Mouse (Mus musculus) MN1 (cell line): ENCODE results near the gene Gbp8.
"Not testable (repeated sequence)": the region's sequence is repeated elsewhere in the genome, so short reads cannot be mapped to it uniquely, and the experiment has no call there.

Experiments used
- DNase-seq: peaks from one replicate; pipeline ENCODE4 v3.0.0-alpha.2; 2016; ENCODE audit warnings: low spot score

Gene Gbp8

DNA sequence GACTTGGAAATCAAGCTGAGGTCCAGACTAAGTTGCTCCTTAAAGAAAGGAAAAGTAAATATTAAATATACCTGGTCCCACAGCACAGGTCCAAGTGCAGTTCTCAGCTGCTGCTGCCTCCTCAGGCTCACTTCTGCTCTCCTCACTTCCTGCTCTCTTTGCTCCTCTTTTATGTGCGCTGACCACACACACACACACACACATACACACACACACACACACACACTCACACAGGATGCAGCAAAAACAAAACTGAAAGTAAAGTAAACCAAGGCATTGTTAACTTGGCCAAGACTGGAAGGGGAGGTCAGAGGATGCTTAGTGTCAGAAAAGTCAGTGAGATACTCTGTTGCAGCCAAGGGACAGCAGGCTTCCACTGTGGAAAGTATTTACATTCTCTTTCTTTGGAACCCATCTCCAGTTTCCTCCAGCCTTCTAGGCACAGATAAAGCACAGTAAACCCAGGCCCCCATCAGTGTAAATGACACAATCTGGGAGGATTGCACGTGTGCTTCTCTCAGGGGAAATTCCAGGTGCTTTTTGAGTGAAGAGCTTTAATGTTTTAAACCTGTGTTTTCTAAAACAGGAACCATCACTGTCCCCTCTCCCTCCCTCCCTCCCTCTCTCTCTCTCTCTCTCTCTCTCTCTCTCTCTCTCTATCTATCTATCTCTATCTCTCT lies at the start of gene Gbp8, which contains the start of the genes Gbp9 and Gbp4:
TSS of gene Gbp8 (minus strand) at position 132 of the 680 bp plus-strand sequence.
TSS of gene Gbp9 (minus strand) at position 131 of the 680 bp plus-strand sequence.
TSS of gene Gbp4 (minus strand) at position 178 of the 680 bp plus-strand sequence.
- not testable (repeated sequence) for DNase-seq

DNA sequence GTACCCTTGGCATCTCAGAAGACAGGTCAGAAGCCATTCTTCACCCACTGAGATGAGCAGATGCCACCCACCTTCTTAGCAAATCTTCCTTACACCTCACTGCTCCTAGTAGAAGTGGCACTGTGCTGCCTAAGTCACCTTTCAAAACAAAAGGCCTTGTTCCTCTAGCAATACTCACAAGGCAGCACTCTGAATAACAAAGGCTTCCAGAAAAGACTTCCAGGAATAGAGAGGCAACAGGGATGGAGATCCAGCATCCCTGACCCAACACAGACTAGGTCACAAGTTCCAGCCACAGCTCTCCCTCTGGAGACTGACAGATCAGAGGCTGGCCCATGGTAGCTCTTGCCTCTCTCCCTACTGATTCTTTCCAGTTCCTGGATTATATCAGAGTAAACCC lies 42.1 kb upstream of the Gbp8 start:
- no peak for DNase-seq

DNA sequence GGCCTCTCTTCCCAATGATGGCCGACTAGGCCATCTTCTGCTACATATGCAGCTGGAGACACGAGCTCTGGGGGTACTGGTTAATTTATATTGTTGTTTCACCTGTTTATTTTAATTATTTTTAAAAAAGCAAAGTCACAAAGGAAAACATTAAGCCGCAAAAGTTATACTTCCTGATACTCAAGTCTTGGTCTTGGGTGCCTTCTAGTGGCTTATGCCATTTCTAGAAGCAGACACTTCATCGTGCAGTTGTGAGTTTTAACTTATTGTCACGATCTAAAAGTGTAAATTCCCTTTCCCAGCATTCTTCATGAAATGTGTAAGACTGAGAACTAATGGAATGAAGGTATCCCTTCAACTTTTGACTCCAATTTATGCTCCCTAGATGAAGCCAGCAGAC lies 17.2 kb upstream of the Gbp8 start:
- no peak for DNase-seq

DNA sequence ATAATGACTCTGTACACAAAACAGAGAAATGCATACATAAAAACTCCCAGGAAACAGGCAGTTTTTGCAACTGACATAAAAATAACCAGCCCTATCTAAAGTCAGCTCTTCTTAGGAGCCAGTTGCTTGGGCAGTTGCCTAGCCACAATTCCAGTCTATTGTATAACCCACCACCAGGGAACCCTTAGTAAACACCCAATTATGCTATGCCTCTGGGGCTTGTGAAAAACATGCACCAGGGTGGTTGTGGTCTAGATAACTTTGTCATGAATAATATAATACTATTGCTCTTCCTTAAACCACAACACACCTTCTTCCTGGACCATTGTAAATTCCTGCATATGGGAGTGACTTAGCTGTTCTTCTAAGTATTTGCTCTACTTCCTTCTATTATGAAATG lies 14.7 kb upstream of the Gbp8 start:
- no peak for DNase-seq

DNA sequence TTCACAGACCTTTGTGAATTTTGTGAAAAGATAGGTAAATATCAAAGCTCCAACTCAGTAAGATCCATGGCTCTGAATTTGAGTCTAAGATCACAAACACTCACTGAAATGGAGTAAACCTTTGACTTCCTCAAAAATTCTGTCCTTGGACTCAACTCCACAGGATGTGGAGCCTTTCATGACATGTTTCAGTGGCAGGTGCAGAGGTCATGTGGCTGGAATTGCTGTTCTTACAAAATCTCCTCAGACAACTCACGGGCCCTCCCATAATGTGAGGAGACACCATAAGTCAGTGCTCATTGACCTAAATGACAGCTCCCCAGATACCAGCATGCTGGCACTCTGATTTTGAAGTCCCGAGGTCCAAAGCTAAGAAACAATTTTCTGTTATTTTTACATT lies 8.7 kb upstream of the Gbp8 start:
- not testable (repeated sequence) for DNase-seq

DNA sequence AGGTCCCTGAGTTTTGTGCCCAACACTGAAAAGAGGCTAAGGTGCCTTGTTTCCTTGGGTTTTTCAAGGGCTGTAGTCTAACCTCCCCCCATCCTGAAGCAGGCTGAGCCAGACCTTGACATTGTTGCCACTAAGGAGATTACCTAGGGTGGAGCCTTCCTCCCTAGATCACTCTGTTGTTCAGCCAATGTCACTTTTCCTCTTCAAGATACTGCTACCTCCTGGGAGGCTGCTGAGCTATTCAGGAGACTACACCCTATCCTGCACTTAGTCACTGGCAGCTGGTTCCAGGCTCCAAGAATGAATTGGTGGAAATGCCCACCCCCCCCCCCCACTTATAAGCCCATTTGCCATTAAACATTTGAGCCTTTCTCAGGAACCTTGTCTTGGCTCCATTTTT lies 7.1 kb upstream of the Gbp8 start:
- no peak for DNase-seq

DNA sequence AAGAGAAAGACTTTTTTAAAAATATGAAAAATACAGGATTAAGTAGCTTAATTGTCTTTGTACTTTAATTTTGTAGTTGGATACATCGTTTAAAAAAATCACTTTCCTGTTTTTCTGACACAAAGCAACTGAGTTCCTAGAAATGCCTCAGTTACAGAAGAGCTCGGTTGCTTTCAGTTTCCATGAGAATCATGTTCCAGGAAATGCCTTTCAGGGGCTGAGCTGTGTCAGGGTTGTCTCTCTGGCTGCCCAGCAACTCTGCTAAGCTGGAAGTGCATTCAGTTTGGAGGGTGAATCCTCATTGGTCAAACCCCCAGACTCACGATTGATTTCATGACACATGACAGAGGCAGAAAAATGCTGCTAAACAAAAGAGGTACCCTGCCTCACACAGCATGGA lies 6.4 kb upstream of the Gbp8 start:
- DNase-seq = not testable (repeated sequence)

DNA sequence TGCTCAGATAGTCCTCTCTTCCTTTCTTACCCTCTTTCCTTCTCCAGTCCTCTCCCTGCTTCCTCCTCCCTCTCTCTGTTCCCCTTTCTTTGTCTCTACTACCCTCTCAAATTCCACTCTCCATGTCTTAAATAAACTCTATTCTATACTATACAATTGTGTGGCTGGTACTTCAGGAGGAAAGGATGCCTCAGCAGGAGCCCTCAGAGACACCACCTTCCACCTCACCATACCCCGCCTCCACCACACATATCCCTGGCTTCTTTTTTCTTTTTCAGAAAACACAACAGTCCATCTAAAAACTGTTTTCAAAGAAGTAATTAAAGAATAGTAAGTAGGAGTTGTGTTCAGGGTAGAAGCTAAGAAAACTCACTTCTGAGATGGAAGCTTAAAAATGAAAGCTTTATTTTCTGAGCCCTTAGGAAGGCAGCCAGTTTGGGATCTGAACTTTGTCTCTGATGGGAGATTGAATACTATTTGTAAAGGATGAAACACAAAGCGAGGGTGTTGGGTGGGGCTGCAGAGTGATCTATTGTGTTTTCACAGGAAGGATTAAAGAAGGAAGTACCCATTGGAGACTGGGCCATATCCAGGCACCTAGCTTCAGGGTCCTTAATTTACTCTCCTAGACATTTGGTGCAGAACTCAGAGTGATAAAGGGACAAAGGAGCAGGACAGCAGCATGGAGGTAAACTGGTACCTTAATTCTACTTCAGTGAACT lies 910 bp upstream of the Gbp8 start:
- DNase-seq = not testable (repeated sequence)

DNA sequence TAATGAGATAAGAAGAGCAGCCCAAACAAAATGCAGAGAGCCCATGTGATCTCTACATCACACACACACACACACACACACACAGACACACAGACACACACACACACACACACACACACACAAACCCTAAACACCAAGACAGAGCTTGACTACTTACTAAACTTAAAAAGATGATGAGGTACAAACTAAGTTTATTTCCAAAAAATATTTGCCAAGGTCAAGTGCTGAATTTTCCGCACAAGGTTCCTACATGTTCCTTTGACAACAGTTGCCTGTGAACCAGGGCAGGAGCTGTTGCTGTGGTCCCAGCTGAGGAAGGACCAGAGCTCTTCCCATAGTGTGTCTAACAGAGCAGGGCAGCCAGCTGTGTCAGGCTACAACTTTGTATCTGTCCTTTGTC lies 434 bp downstream of the Gbp8 start:
- DNase-seq = no peak

DNA sequence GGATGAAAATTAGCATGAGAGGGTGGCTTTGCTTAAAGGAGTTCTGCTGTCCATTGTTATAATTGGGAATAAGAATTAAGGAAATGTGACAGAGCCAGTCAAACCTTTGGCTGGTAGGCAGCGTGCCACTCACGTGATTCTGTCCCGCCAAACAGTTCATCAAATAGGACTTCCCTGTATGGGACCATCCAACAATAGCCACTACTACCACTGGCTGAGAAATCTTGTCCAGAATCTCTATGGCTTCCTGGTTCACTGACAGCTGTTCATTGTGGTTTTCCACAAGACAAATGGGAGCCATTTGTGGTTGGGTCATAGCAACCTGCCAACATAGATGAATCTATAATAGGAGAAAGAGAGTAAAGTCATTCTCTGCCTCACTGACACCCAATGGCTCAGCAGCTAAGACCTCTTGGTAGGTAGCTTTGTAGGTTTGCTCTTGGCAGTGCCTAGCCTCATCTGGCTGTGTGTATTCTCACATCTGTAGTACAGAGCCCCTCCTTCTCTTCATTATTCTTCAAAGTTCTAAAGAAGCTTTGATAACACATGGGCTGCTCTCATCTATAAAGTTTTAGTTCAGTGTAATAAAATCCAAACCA lies 2.5 kb downstream of the Gbp8 start:
- DNase-seq = not testable (repeated sequence)

DNA sequence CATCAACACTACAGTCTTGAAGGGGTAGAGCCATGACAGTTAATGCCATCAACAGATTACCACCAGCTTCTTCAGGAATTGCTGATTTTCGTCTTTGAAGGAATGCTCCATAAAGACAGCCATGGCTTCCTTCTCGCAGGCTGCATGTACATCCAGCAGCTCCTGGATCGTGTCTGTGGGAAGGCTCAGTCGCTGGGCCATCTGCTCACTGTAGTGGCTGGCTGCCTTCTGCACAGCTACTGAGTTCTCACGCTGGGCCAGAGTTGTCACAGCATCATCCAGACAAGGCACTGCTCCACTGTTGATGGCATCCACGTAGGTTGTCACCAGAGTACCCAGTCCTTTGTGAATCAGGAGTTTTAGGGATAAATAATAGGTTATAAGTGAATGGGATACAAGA lies 17.6 kb downstream of the Gbp8 start:
- not testable (repeated sequence) for DNase-seq

DNA sequence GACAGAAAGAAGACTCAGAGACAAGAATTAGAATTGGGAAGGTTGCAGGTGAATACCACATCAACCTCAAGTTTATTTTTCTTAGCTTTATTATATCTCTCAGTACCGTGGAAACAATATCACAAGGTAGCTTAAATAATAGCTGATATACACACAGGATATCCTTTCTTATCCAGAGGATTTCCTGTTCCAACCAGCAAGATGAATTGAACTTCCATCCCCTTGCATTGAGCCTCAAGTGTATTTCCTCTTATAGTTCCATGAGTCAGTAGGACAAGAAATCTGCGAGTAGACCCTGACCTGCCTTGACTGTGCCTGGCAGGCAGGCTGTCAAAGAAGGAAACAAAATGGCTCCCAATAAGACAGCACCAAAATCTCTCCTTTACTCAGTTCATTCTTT lies 23.6 kb downstream of the Gbp8 start:
- DNase-seq = no peak

DNA sequence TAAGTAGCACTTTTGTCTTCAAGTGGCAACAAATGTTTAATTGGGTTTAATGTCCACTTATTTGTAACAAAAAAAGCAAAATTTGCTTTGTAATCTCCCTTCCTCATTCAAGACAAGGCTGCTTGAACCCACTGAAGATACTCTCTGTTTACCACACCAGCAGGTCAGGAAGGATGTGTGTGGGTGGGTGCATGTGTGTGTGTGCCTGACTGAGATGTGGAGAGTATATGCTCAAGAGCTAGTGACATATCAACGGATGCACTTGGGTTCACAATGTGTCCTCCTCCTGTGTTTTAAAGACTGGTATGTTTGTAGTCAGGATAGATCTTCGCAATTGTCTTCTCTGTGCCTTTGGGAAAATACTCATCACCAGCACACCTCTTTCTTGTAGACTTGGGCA lies 24.6 kb downstream of the Gbp8 start:
- DNase-seq = no peak

DNA sequence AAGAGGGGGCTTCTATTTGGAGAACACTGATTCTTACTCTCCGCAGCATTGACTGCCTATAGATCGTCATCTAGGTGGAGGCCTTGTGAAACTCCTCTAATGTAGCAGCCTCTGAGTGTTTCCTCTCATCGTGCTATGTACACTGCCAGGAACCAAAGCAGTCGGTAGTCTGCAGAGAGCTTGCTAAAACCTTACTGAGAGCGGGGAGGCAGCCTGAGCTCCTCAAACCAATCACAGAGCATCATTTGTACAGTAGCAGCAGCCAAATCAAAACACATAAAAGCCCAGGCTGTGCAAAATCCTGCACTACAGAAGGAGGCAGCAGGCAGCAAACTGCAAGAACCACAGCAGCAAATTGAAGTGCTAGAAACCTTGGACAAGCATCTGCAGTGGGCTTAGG lies 25.7 kb downstream of the Gbp8 start:
- DNase-seq = no peak

DNA sequence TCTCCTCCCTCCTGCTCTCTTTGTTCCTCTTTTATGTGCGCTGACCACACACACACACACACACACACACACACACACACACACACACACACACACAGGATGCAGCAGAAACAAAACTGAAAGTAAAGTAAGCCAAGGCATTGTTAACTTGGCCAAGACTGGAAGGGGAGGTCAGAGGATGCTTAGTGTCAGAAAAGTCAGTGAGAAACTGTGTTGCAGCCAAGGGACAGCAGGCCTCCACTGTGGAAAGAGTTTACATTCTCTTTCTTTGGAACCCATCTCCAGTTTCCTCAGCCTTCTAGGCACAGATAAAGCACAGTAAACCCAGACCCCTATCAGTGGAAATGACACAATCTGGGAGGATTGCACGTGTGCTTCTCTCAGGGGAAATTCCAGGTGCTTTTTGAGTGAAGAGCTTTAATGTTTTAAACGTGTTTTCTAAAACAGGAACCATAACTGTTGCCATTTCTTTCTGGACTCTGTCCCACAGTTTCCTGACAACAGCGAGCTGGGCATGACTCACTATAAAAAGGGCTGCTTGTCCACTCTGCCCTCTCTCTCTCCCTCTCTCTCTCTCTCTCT lies 29.0 kb downstream of the Gbp8 start:
- not testable (repeated sequence) for DNase-seq

DNA sequence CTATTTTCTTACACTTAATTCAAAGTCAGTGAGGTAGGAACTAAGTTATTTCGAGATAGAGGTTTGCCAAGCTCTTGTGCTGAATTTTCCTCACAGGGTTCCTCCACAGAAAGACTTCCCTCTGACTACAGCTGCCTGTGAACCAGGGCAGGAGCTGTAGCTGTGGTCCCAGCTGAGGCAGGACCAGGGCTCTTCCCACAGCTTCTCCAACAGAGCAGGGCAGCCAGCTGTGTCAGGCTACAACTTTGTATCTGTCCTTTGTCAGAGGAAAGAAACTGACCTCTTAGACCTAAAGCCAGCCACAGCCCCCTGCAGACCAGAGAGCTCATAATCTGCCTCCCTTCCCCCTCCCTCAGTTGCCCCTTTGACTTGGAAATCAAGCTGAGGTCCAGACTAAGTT lies 29.6 kb downstream of the Gbp8 start:
- DNase-seq = not testable (repeated sequence)

DNA sequence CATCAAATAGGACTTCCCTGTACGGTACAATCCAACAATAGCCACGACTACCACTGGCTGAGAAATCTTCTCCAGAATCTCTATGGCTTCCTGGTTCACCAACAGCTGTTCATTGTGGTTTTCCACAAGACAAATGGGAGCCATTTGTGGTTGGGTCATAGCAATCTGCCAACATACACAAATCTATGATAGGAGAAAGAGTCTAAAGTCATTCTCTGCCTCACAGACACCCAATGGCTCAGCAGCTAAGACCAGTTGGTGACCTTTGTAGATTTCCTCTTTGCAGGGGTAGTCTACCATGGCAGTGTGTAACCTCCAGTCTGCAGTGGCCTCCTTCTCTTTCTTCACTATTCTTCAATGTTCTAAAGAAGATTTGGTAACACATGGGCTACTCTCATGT lies 33.7 kb downstream of the Gbp8 start:
- DNase-seq = not testable (repeated sequence)

DNA sequence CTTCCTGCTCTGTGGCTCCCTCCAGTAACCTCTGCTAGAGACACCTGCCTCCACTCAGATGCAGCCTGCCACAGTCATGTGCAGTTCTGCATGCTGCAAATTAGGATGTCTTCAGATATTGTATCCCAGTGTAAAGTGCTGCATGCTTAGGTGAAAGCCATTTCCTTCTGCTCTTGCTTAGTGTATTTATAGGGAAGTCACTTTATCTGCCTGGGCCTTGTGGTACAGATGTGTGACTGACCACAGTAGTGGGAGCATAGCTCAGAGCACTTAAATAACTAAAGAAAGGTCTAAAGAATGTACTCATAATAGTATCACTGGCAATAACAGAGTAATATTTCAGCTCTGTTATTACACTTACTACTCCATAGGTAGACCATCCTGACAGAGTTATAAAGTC lies 57.4 kb downstream of the Gbp8 start:
- DNase-seq = no peak

DNA sequence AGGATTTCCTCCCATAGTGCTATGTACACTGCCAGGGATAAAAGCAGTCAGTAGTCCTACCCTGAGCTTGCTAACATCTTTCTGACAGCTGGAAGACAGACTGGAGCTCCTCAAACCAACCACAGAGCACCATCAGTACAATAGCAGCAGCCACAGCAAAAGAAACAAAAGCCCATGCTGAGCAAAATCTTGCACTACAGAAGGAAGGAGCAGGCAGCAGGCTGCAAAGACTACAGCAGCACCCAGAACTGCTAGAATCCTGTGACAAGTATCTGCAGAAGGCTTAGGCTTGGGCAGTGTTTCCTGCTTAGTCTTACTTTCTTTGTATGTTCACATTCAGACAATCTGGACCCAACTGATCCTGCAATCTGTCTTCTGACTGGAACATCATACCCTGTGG lies 71.0 kb downstream of the Gbp8 start:
- not testable (repeated sequence) for DNase-seq

DNA sequence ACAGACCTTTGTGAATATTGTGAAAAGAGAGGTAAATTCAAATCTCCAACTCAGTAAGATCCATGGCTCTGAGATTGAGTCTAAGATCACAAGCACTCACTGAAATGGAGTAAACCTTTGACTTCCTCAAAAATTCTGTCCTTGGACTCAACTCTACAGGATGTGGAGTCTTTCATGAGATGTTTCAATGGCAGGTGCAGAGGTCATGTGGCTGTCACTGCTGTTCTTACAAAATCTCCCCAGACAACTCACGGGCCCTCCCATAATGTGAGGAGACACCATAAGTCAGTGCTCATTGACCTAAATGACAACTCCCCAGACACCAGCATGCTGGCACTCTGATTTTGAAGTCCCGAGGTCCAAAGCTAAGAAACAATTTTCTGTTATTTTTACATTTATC lies 74.9 kb downstream of the Gbp8 start:
- not testable (repeated sequence) for DNase-seq

DNA sequence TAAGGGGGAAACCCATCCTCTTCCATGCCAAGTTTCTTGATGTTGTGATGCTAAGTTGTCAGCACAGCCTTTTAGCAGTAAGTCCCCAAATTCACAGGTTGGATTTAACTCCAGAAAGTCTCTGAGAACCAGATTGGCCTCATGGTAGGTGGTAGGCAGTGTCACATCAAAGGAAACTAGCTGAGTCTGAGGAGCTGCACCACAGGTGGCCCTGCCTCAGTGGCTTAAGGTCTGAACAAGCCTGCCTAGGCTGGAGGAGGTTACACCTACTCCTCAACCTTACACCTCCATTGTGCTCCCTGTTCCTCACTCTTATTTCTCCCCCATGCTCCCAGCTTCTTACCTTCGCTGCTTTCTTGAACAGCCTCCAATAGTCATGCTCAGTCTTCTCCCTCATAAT lies 76.0 kb downstream of the Gbp8 start:
- no peak for DNase-seq

DNA sequence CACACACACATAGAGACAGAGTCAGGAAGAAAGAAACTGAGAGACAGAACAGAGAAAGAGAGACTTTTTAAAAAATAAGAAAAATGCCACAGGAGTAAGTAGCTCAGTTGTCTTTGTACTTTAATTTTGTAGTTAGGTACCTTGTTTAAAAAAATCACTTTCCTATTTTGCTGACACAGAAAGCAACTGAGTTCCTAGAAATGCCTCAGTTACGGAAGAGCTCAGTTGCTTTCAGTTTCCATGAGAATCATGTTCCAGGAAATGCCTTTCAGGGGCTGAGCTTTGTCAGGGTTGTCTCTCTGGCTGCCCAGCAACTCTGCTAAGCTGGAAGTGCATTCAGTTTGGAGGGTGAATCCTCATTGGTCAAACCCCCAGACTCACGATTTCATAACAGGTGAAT lies 76.9 kb downstream of the Gbp8 start:
- not testable (repeated sequence) for DNase-seq

DNA sequence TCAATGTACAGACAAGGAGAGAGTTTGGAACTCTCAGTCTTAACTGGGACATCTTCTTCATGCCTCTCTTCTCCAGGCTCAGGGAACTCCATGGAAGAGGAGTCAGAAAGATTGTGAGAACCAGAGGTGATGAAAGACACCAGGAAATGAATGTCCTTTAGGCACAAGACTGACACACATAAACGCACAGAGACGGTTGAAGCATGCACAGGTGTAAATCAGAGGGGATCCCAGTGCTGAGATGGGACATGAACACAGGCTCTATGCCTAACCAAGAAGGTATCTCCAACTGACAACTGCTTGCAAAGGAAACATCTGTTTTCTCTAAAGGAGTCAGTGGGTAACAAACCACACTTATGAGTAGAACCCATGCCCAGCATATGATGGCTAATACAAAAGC lies 79.1 kb downstream of the Gbp8 start:
- no peak for DNase-seq
